Mouse (Mus musculus): ENCODE results near the gene CN725425. TPM values are rescaled to one million over a fixed set of nuclear protein-coding genes. Genes with fewer than 3 reads are reported as not detected.

The CN725425 gene
- total and polyA plus RNA-seq, 3 experiments: not detected

Other genes with a start within 250 kb of the CN725425 start
- gene Kif21a, start 149.5 kb upstream of the CN725425 start, total RNA-seq (2012; rRNA removed): not detected in 2 replicates
- not detected in 2 replicates for gene Kif21a, start 149.5 kb upstream of the CN725425 start, total RNA-seq (2014; rRNA removed)
- not detected in 2 replicates for gene Kif21a, start 149.5 kb upstream of the CN725425 start, polyA plus RNA-seq (2012; ENCODE audit: insufficient read length, low read depth)
- gene Abcd2, start 7.7 kb upstream of the CN725425 start, total RNA-seq (2012; rRNA removed): not detected in 2 replicates
- not detected in 2 replicates for gene Abcd2, start 7.7 kb upstream of the CN725425 start, total RNA-seq (2014; rRNA removed)
- not detected in 2 replicates for gene Abcd2, start 7.7 kb upstream of the CN725425 start, polyA plus RNA-seq (2012; ENCODE audit: insufficient read length, low read depth)